27 mouse cellular contexts compared by ENCODE assay signal in the genomic region with DNA sequence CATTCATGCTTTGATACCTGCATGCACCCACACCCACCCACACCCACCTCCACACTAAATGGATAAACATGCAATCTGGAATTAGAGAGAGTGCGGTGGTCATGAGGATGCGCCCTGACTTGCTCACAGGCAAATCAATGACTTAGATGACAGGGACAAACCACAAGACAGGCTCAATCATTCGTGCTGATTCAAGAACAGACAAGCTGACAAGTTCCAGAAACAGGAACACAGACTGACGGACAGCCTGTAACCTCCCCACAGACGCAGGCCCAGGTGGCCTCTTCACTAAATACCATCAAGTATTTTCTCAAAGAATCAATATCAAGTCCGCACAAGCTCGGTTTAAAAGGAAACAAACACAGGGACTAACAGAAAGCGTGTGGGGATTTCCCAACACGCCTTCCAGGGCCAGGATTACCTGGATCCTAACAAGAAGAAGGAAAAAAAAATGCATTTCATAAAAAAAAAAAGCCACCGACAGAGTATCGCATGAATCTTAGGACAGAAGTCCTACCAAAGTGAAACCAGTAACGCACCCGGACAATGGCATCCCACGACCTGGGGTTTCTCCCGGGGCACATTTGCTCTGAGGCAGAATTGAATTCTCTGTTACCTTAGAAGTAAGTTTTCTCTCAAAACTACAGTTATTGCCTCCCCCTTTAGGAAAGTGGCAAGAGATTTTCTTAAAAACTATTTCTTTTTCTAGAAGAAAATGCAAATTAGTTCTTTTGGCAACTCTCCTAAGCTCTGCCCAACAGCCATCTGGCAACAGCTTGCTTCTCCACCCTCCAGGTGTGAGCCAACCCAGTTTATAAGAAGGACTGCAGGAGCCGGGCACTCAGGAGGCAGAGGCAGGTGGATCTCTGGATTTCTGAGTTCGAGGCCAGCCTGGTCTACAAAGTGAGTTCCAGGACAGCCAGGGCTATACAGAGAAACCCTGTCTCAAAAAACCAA. TPM values are rescaled to one million over a fixed set of nuclear protein-coding genes. Genes with fewer than 3 reads are reported as not detected.
A peak's percentile ranks its signal among the peaks of the same experiment; 100 is the strongest.
DNase-seq lines count a peak whose midpoint lies in the region; ATAC-seq lines count a peak whose summit lies in the region.
"Had no signal": no experiment of that assay in that cellular context is flagged by ENCODE, and none has a peak within 500 bp of the region (broad histone marks: within the 10 kb centered on the region; RNA-seq: fewer than 3 reads in every experiment).

No protein-coding gene starts in this region.

- no peaks in the 10 kb centered on the region for H3K36me3 ChIP-seq in forebrain, embryonic 10.5 days (replicated peaks)
- H3K36me3 ChIP-seq: heart, embryonic 15.5 days; limb, embryonic 15.5 days; neural tube, embryonic 13.5 days had no signal

- 0 out of 2 replicates have a peak, but pooled peaks cover 6% of the 10 kb centered on the region for H3K9me3 ChIP-seq in forebrain, embryonic 10.5 days
- H3K9me3 ChIP-seq: forebrain, embryonic 13.5 days; heart, embryonic 15.5 days; limb, embryonic 15.5 days; neural tube, embryonic 13.5 days had no signal

- peak; percentile 38; the same call in 1 of the 2 replicates for ATAC-seq in frontal cortex, adult (ENCODE audit: low TSS enrichment)
- peak; percentile 17 for ATAC-seq in granulocyte monocyte progenitor cell, adult 5-6 weeks (replicated peaks; ENCODE audit: poor library complexity, severe bottlenecking)
- ATAC-seq: forebrain, embryonic 13.5 days; hindbrain, postnatal 0 days; Patski had no signal

- H3K4me3 ChIP-seq in forebrain, embryonic 10.5 days, result no peak overlapping the region
- H3K4me3 ChIP-seq: forebrain, embryonic 13.5 days; heart, embryonic 15.5 days; limb, embryonic 15.5 days; neural tube, embryonic 13.5 days had no signal

- intact Hi-C loops in left cerebral cortex, postnatal 14 days (cut with DNase I), result no loop called here

- no peak overlapping the region for H3K27ac ChIP-seq in forebrain, embryonic 10.5 days
- H3K27ac ChIP-seq: forebrain, embryonic 13.5 days; heart, embryonic 15.5 days; hindbrain, postnatal 0 days; limb, embryonic 15.5 days; macrophage; neural tube, embryonic 13.5 days had no signal

- H3K27me3 ChIP-seq in forebrain, embryonic 10.5 days (ENCODE audit: poor library complexity, severe bottlenecking), result no peaks in the 10 kb centered on the region
- H3K27me3 ChIP-seq: forebrain, embryonic 13.5 days; heart, embryonic 15.5 days; limb, embryonic 15.5 days; neural tube, embryonic 13.5 days; Patski had no signal

- whole genome bisulfite sequencing in forebrain, embryonic 10.5 days, result 93% methylated on average over 17 of the region's 17 CpGs

- no peak for DNase-seq in frontal cortex, postnatal 14 days (ENCODE audit: low spot score in 2 of 2)
- DNase-seq in left cerebral cortex, postnatal 14 days (ENCODE audit: low spot score in 2 of 2), result peak; percentile 40 to 50
- DNase-seq in left cerebral cortex, adult 11 months (ENCODE audit: low spot score), result no peak
- DNase-seq in CD4-positive helper T cell, adult 2 months (ENCODE audit: low read depth, low spot score), result peak; percentile 44
- DNase-seq in forebrain, embryonic 10.5 days (ENCODE audit: extremely low spot score, low spot score), result no peak
- no peak for DNase-seq in neural tube, embryonic 10.5 days (ENCODE audit: extremely low spot score, low spot score)
- DNase-seq: adrenal gland, postnatal 25 days; cerebellum, adult 8-10 months; heart, adult 18-20 months; kidney, adult 18-20 months; kidney, postnatal 10 days; lung, embryonic 14.5 days had no signal

- peaks cover 22% of the 10 kb centered on the region for H3K4me1 ChIP-seq in forebrain, embryonic 10.5 days
- H3K4me1 ChIP-seq: forebrain, embryonic 13.5 days; heart, embryonic 15.5 days; neural tube, embryonic 13.5 days had no signal

RNA-seq across cellular contexts. Expression of gene Ifitm1, which starts 20.4 kb away (rescaled TPM):
- 1 to 10 TPM; 4.7 to 4.9 TPM for total RNA-seq in left cerebral cortex, postnatal 14 days (2021)
- total RNA-seq in granulocyte monocyte progenitor cell, adult 5-6 weeks (2014; fragmentation: Nextera tagmentation), result 79.9 and 149 TPM in 2 replicates
- total RNA-seq in granulocyte monocyte progenitor cell, adult 5-6 weeks (2017), result 18.5 and 25.3 TPM in 2 replicates
- 3.7 and 4.1 TPM in 2 replicates for polyA plus RNA-seq in forebrain, embryonic 10.5 days (2016; fragmentation: Nextera tagmentation; extraction: Ambion mirVana)

RNA-seq across cellular contexts. Expression of gene Ifitm3, which starts 23.1 kb away (rescaled TPM):
- total RNA-seq in left cerebral cortex, postnatal 14 days (2021), result 10 to 100 TPM in 1 of 2 experiments, 1 to 10 TPM in 1; 9.1 to 10.3 TPM
- 146 and 224 TPM in 2 replicates for total RNA-seq in granulocyte monocyte progenitor cell, adult 5-6 weeks (2014; fragmentation: Nextera tagmentation)
- total RNA-seq in granulocyte monocyte progenitor cell, adult 5-6 weeks (2017), result 55.6 and 69.2 TPM in 2 replicates
- 10.8 and 13.8 TPM in 2 replicates for polyA plus RNA-seq in forebrain, embryonic 10.5 days (2016; fragmentation: Nextera tagmentation; extraction: Ambion mirVana)

RNA-seq across cellular contexts. Expression of gene Ifitm6, which starts 30.3 kb away (rescaled TPM):
- total RNA-seq in left cerebral cortex, postnatal 14 days (2021), result not detected
- 17.9 and 48.1 TPM in 2 replicates for total RNA-seq in granulocyte monocyte progenitor cell, adult 5-6 weeks (2014; fragmentation: Nextera tagmentation)
- 22.5 and 42.5 TPM in 2 replicates for total RNA-seq in granulocyte monocyte progenitor cell, adult 5-6 weeks (2017)
- not detected in 2 replicates for polyA plus RNA-seq in forebrain, embryonic 10.5 days (2016; fragmentation: Nextera tagmentation; extraction: Ambion mirVana)
- total RNA-seq: adrenal gland, postnatal 25 days; gastrocnemius, adult 18-20 months; heart, adult 18-20 months had no signal
- polyA plus RNA-seq: forebrain, embryonic 13.5 days; midbrain, embryonic 11.5 days had no signal

RNA-seq across cellular contexts. Expression of gene Ifitm2, which starts 31.7 kb away (rescaled TPM):
- total RNA-seq in left cerebral cortex, postnatal 14 days (2021), result 10 to 100 TPM; 11.5 to 15.0 TPM
- total RNA-seq in granulocyte monocyte progenitor cell, adult 5-6 weeks (2014; fragmentation: Nextera tagmentation), result 555 and 581 TPM in 2 replicates
- total RNA-seq in granulocyte monocyte progenitor cell, adult 5-6 weeks (2017), result 354 and 388 TPM in 2 replicates
- polyA plus RNA-seq in forebrain, embryonic 10.5 days (2016; fragmentation: Nextera tagmentation; extraction: Ambion mirVana), result 365 and 397 TPM in 2 replicates

RNA-seq across cellular contexts. Expression of gene Gm45717, which starts 31.7 kb away (rescaled TPM):
- total RNA-seq in left cerebral cortex, postnatal 14 days (2021), result not detected
- not detected in 2 replicates for total RNA-seq in granulocyte monocyte progenitor cell, adult 5-6 weeks (2014; fragmentation: Nextera tagmentation)
- not detected in 2 replicates for total RNA-seq in granulocyte monocyte progenitor cell, adult 5-6 weeks (2017)
- polyA plus RNA-seq in forebrain, embryonic 10.5 days (2016; fragmentation: Nextera tagmentation; extraction: Ambion mirVana), result 0.33 TPM in 1 of 2 replicates, not detected in the other
- total RNA-seq: adrenal gland, postnatal 25 days; gastrocnemius, adult 18-20 months; heart, adult 18-20 months; hematopoietic stem cell, adult 5-6 weeks; hindbrain, postnatal 0 days; left cerebral cortex, adult 8-10 months; monocyte, adult 5-6 weeks had no signal
- polyA plus RNA-seq: cortical plate, adult 2 months; forebrain, embryonic 13.5 days; heart, embryonic 15.5 days; lung, embryonic 14.5 days; macrophage; midbrain, embryonic 11.5 days; neural tube, embryonic 13.5 days had no signal

Comparison
In these comparisons a context has a peak if more than half of its experiments do, and no peak if none do; other contexts are left out.
1. DNase-seq: peak in left cerebral cortex, postnatal 14 days (2 of 2) and CD4-positive helper T cell, adult 2 months (single experiment); none in frontal cortex, postnatal 14 days (0 of 2), left cerebral cortex, adult 11 months (single experiment), forebrain, embryonic 10.5 days (single experiment) and neural tube, embryonic 10.5 days (single experiment).
2. RNA of gene Ifitm3, which starts 23.1 kb away (total RNA-seq): 55.6 to 224 TPM in granulocyte monocyte progenitor cell, adult 5-6 weeks; 9.1 to 10.3 TPM in left cerebral cortex, postnatal 14 days; every median in the first group is over 4 times any median in the second.
3. RNA of gene Ifitm6, which starts 30.3 kb away (total RNA-seq): 17.9 to 48.1 TPM in granulocyte monocyte progenitor cell, adult 5-6 weeks; not detected in left cerebral cortex, postnatal 14 days; every median in the first group is over 10 times any median in the second.